Mouse (Mus musculus): ENCODE data around the gene Pou2f3. TPM values are rescaled to one million over a fixed set of nuclear protein-coding genes. Genes with fewer than 3 reads are reported as not detected.

The Pou2f3 gene
- total and polyA plus RNA-seq, 3 experiments: not detected

DNA sequence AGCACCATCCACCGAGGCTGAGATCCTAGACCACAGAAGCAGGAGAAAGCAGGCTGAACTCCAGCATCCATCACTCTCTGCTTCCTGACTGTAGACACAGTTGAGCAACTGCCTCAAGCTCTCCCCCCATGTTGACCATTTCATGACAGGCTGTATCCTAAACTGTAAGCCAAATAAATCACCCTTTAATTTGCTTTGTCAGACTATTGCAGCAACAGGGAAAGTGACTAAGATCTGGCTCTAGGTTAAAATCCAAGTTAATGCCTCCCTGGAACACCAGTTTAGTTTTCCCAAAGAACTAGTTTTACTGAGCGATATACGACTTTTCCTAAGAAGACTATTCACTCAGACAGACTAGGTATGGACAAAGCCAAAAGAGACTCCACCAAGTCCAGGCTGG lies 131.5 kb downstream of the Pou2f3 start:
- no peak for DNase-seq

DNA sequence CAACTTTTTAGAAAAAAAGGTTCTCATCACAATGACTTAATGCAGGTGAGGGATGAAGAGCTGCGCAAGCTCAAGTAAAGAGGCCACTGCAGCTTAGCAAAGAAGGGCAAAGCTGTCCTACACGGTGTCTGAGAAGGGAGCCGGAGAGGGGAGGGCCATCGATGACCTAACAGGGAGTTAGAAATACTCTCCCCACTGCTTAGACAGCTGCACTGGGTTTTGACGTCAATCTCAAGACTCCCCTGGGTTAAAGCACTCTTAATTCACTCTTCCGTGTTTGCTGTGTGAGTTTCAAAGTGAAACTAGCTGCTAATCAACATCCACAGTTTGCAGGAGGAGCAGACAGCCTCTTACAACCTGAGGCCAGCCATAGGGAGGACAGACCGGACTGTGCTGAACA lies 134.0 kb downstream of the Pou2f3 start:
- no peak for DNase-seq

DNA sequence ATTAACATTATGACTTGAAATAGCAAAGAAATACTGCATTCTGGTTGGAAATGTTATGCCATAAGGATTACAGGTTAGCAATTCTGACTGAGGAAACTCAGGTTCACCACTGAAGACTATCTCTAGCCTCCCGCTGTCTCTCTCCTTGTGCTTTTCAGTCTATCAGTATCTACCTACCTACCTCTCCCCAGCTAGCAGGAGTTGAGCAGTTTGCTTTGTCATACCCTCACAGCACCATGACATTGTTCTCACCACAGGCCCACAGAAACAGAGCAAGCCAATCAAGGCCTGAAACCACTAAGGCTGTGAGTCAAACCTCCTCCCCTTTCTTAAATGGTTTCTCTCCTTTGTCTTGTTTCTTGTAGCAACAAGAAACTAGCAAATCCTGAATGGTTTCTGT lies 135.6 kb downstream of the Pou2f3 start:
- no peak for DNase-seq

Other genes with a start within 250 kb of the Pou2f3 start
- gene Arhgef12, start 103.1 kb downstream of the Pou2f3 start, total RNA-seq (2021): 100 to 1,000 TPM; 119 to 126 TPM
- 21.3 and 25.2 TPM in 2 replicates for gene Arhgef12, start 103.1 kb downstream of the Pou2f3 start, polyA plus RNA-seq (2012; rRNA removed)
- gene Tmem136, start 93.8 kb downstream of the Pou2f3 start, total RNA-seq (2021): 10 to 100 TPM in 1 of 2 experiments, 1 to 10 TPM in 1; 3.3 to 11.0 TPM
- 5.2 and 5.8 TPM in 2 replicates for gene Tmem136, start 93.8 kb downstream of the Pou2f3 start, polyA plus RNA-seq (2012; rRNA removed)
- 10 to 100 TPM; 13.5 to 28.5 TPM for gene Oaf, start 29.5 kb upstream of the Pou2f3 start, total RNA-seq (2021)
- gene Oaf, start 29.5 kb upstream of the Pou2f3 start, polyA plus RNA-seq (2012; rRNA removed): 13.4 and 25.1 TPM in 2 replicates
- gene Trim29, start 100.5 kb upstream of the Pou2f3 start, total RNA-seq (2021): under 1 TPM; 0.14 to 0.20 TPM
- 0.10 and 0.37 TPM in 2 replicates for gene Trim29, start 100.5 kb upstream of the Pou2f3 start, polyA plus RNA-seq (2012; rRNA removed)